Mouse (Mus musculus) heart, postnatal 0 days (tissue): ENCODE measurements around the gene Tenm3. TPM values are rescaled to one million over a fixed set of nuclear protein-coding genes. Genes with fewer than 3 reads are reported as not detected.

Experiments
- ATAC-seq: fragments of 200-750 bp; cut with Nextera tagmentation; 2 replicates; pipeline ENCODE4 v1.8.0; 2017; ENCODE audit warnings: low read depth, moderate number of reproducible peaks, moderate library complexity; ENCODE audit not compliant: insufficient read depth
- DNase-seq: peaks from one replicate; pipeline ENCODE4 v3.0.0-alpha.2; 2016; ENCODE audit warnings: low spot score
- H3K27ac ChIP-seq: fragments of 300-500 bp; sonication (generic); 2 replicates; pipeline ENCODE4 v1.5.1; 2014; ENCODE audit warnings: low read depth, mild to moderate bottlenecking
- H3K27me3 ChIP-seq: fragments of 300-500 bp; sonication (generic); 2 replicates; pipeline ENCODE4 v1.6.1; 2014; ENCODE audit warnings: low read length, mixed read lengths; ENCODE audit not compliant: control insufficient read depth, insufficient read depth
- H3K36me3 ChIP-seq: fragments of 300-500 bp; sonication (generic); replicated peaks from 2 replicates; pipeline ENCODE4 v1.6.1; 2014; ENCODE audit warnings: low read length, mixed read lengths; ENCODE audit not compliant: control insufficient read depth, insufficient read depth
- H3K4me1 ChIP-seq: fragments of 300-500 bp; sonication (generic); 2 replicates; pipeline ENCODE4 v1.6.1; 2014; ENCODE audit warnings: antibody characterized with exemption; ENCODE audit not compliant: control insufficient read depth, insufficient read depth
- H3K4me2 ChIP-seq: fragments of 300-500 bp; sonication (generic); 2 replicates; pipeline ENCODE4 v1.6.1; 2014; ENCODE audit warnings: low read depth, mild to moderate bottlenecking, low read length, moderate library complexity
- H3K4me3 ChIP-seq: fragments of 300-500 bp; sonication (generic); 2 replicates; pipeline ENCODE4 v1.5.1; 2014; ENCODE audit warnings: low read depth, low read length
- H3K9ac ChIP-seq: fragments of 300-500 bp; sonication (generic); replicated peaks from 2 replicates; pipeline ENCODE4 v1.6.1; 2014; ENCODE audit warnings: low read depth, low read length, mixed read lengths
- H3K9me3 ChIP-seq: fragments of 300-500 bp; sonication (generic); replicated peaks from 2 replicates; pipeline ENCODE4 v1.6.1; 2016; ENCODE audit warnings: low read length; ENCODE audit not compliant: control insufficient read depth
- CTCF ChIP-seq: IDR thresholded peaks from 2 replicates; pipeline ENCODE4 v1.5.1; 2016; ENCODE audit warnings: antibody characterized with exemption, control low read depth, low read depth
- EP300 ChIP-seq: IDR thresholded peaks from 2 replicates; pipeline ENCODE4 v1.6.1; 2016; ENCODE audit warnings: antibody characterized with exemption, low read depth
- WGBS: fragments of 180-500 bp; shearing (Covaris S2); extraction: QIAGEN DNeasy Blood & Tissue Kit; methylation state at CpG from one replicate; pipeline ENCODE4 v1.1.7; 2014; 5-methylcytosine and 5-hydroxymethylcytosine counted together
- polyA plus RNA-seq: library from polyadenylated mRNA; unstranded; fragments of >200 nt; fragmentation: Nextera tagmentation; extraction: Ambion mirVana; gene quantifications from 2 replicates; pipeline ENCODE4 v1.2.1, GENCODE M21; 2015
- total RNA-seq: library from RNA; depleted of rRNA; stranded (reverse); fragments of >200 nt; gene quantifications from 2 replicates; pipeline ENCODE4 v1.2.3, GENCODE M21; 2014; ENCODE audit warnings: low replicate concordance

The Tenm3 gene
- total and polyA plus RNA-seq, 2 experiments from 2014 or later: 1.6 to 17.2 TPM

GRCm38 (mm10) chr8:48842516-48842990 lies 1.2 kb downstream of the Tenm3 start:
- Histone ChIP-seq H3K9ac (peak overlapping the region; percentile 37), H3K9me3 (no peaks in the 10 kb centered on the region), H3K4me3 (peak overlapping the region; percentile 70), H3K27me3 (peaks cover 81% of the 10 kb centered on the region), H3K27ac (peak overlapping the region; percentile 9; the same call in 1 of the 2 replicates), H3K4me2 (peak overlapping the region; percentile 72), H3K4me1 (peaks cover 6% of the 10 kb centered on the region; the same call in 1 of the 2 replicates), H3K36me3 (no peaks in the 10 kb centered on the region)
- DNase-seq (no peak), ATAC-seq (no peak)
- under 1% methylated on average over 11 of the region's 11 CpGs for WGBS
- TF ChIP-seq EP300 (no peak), CTCF (no peak)

DNA sequence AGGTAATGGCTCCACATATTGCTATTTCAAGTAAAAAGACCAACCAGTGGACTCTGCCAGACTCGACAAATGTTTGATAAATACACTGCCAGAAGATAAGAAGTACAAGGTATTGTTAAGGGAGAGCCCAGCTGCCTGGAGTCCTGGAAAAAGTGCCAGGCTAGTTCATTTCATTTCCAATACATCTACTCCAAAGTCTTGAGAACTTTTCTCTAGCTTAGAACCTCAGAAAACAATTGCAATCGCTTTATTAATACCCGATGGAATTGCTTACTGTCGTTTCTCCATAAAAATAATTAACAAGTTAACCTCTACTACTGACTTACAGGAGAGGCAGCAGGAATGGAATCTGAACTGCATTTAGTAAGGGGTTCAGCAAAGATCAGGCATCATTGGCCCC lies 1.7 kb downstream of the Tenm3 start:
- no peak for DNase-seq
- Histone ChIP-seq H3K27me3 (peaks cover 76% of the 10 kb centered on the region), H3K9me3 (no peaks in the 10 kb centered on the region), H3K4me2 (peak overlapping the region; percentile 72), H3K9ac (no peak overlapping the region), H3K4me3 (peak overlapping the region; percentile 70), H3K4me1 (peaks cover 6% of the 10 kb centered on the region; the same call in 1 of the 2 replicates), H3K36me3 (no peaks in the 10 kb centered on the region), H3K27ac (no peak overlapping the region)
- TF ChIP-seq CTCF: no peak
- TF ChIP-seq EP300: no peak
- ATAC-seq: no peak
- WGBS: 6% methylated on average over 4 of the region's 4 CpGs

DNA sequence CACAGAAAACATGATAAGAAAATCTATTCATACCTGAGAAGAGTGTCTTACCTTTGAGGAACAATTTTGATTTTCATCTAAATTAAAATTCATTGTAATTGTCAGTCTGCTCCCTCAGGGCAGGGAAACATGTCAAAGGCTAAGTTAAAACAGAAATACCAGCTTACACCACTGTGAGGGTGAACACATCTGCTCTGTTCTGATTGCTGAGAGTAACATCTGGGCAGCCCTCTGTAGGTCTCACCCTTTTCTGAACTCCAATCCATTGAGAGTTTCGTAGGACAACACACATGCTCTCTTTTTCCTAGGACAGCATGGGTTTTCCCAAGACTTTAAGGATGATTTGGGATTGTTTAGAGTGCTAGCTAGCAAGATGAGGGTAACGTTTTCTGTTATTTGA lies 8.0 kb downstream of the Tenm3 start:
- WGBS: 92% methylated on average over 2 of the region's 2 CpGs
- Histone ChIP-seq H3K27ac (no peak overlapping the region), H3K36me3 (no peaks in the 10 kb centered on the region), H3K4me3 (no peak overlapping the region), H3K4me1 (no peaks in the 10 kb centered on the region), H3K4me2 (no peak overlapping the region), H3K27me3 (peaks cover 23% of the 10 kb centered on the region), H3K9me3 (no peaks in the 10 kb centered on the region), H3K9ac (no peak overlapping the region)
- DNase-seq (no peak), ATAC-seq (no peak)
- no peak for TF ChIP-seq EP300
- no peak for TF ChIP-seq CTCF

DNA sequence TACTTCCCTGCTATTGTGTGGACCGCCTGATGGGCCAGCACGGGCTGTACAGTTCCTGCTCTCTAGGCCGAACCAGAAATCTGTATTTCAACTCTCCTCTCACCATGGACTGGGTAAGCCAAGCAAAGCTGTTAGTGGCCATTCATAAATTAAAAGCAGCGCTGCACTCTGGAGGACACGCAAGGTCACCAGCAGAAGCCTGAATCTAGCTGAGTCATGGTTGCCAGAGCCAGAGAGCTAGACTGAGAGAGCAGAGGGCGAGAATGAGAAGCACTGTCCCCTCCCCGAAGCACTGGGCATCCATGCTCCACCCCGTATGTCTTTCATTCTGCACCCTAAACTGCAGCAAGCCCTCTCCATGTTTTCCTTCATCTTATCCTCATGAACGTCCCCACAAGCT lies 16.3 kb downstream of the Tenm3 start:
- Histone ChIP-seq H3K36me3 (no peaks in the 10 kb centered on the region), H3K4me1 (no peaks in the 10 kb centered on the region), H3K9ac (no peak overlapping the region), H3K27me3 (no peaks in the 10 kb centered on the region), H3K9me3 (no peaks in the 10 kb centered on the region), H3K27ac (no peak overlapping the region), H3K4me2 (no peak overlapping the region), H3K4me3 (no peak overlapping the region)
- DNase-seq (peak; percentile 21), ATAC-seq (peak; percentile 75)
- TF ChIP-seq EP300 (no peak), CTCF (no peak)
- WGBS: 48% methylated on average over 9 of the region's 9 CpGs

GRCm38 (mm10) chr8:48825666-48826065 lies 18.1 kb downstream of the Tenm3 start:
- no peak overlapping the region for H3K4me3 ChIP-seq
- 79% methylated on average over 7 of the region's 7 CpGs for WGBS
- DNase-seq: no peak
- H3K4me1 ChIP-seq: no peaks in the 10 kb centered on the region
- H3K4me2 ChIP-seq: no peak overlapping the region
- no peaks in the 10 kb centered on the region for H3K27me3 ChIP-seq
- TF ChIP-seq CTCF: no peak
- TF ChIP-seq EP300: no peak
- H3K27ac ChIP-seq: no peak overlapping the region
- H3K9ac ChIP-seq: no peak overlapping the region
- H3K9me3 ChIP-seq: no peaks in the 10 kb centered on the region
- no peak for ATAC-seq
- no peaks in the 10 kb centered on the region for H3K36me3 ChIP-seq

DNA sequence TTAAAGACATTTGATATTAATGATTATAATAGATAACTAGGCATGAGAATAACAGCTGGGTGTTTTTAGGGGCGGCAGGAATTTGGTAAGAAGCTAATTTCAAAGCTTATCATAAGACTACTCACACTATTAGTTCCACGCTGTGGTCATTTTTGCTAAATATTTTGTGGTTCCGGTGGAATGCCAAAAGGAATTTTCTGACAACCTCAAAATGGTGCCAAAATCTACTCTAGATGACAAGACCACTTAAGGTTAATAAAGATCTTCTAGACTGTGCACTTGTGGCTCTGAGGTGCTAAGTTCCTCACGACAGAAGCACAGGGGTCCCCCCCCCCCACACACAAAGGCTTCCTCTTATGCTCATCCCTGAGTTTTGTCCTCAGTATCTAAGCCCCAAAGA lies 21.5 kb downstream of the Tenm3 start:
- no peaks in the 10 kb centered on the region for H3K36me3 ChIP-seq
- ATAC-seq (no peak), DNase-seq (no peak)
- H3K4me3 ChIP-seq: no peak overlapping the region
- TF ChIP-seq CTCF: no peak
- no peak for TF ChIP-seq EP300
- no peak overlapping the region for H3K9ac ChIP-seq
- no peak overlapping the region for H3K4me2 ChIP-seq
- H3K27ac ChIP-seq: no peak overlapping the region
- H3K27me3 ChIP-seq: no peaks in the 10 kb centered on the region
- 68% methylated on average over 4 of the region's 4 CpGs for WGBS
- H3K4me1 ChIP-seq: no peaks in the 10 kb centered on the region
- H3K9me3 ChIP-seq: no peaks in the 10 kb centered on the region
